Mouse (Mus musculus): ENCODE measurements around the gene Dcdc2b. TPM values are rescaled to one million over a fixed set of nuclear protein-coding genes. Genes with fewer than 3 reads are reported as not detected.

Dcdc2b gene
- polyA plus RNA-seq, 1 experiment from 2014 or later = 3.6 TPM

GRCm38 (mm10) chr4:129618786-129619691, 5.0 kb upstream of the Dcdc2b start, which contains the start of gene Iqcc:
Gene Iqcc, minus strand, starts transcription at chr4:129619099.
- Histone ChIP-seq H3K9me3 (no peaks in the 10 kb centered on the region), H3K4me2 (peak within 1 kb of the TSS; percentile 69), H3K27ac (replicated peaks) (peak within 1 kb of the TSS; percentile 93), H3K4me3 (peak within 1 kb of the TSS; percentile 58), H3K9ac (peak within 1 kb of the TSS; percentile 75), H3K4me1 (replicated peaks) (peaks cover 43% of the 10 kb centered on the region), H3K36me3 (peaks cover 6% of the 10 kb centered on the region), H3K27me3 (no peaks in the 10 kb centered on the region)
- ATAC-seq (ENCODE audit: low FRiP score, low read depth) = peak; percentile 92
- WGBS = 4% methylated on average over 44 of the region's 44 CpGs

- Histone ChIP-seq H3K4me1 (replicated peaks) (peaks cover 40% of the 10 kb centered on the region), H3K36me3 (peaks cover 6% of the 10 kb centered on the region)
- 95% methylated on average over 5 of the region's 5 CpGs for WGBS
Measured at GRCm38 (mm10) chr4:129618031-129618430, 4.0 kb upstream of the Dcdc2b start.

GRCm38 (mm10) chr4:129617121-129617641, 3.1 kb upstream of the Dcdc2b start:
- H3K9me3 ChIP-seq = no peaks in the 10 kb centered on the region
- 99% methylated on average over 7 of the region's 7 CpGs for WGBS
- H3K27ac ChIP-seq (replicated peaks) = no peak overlapping the region
- H3K9ac ChIP-seq = no peak overlapping the region
- no peaks in the 10 kb centered on the region for H3K27me3 ChIP-seq
- ATAC-seq (ENCODE audit: low FRiP score, low read depth) = no peak
- H3K36me3 ChIP-seq = peaks cover 6% of the 10 kb centered on the region
- H3K4me1 ChIP-seq (replicated peaks) = peaks cover 32% of the 10 kb centered on the region
- H3K4me2 ChIP-seq = no peak overlapping the region
- no peak overlapping the region for H3K4me3 ChIP-seq

More at GRCm38 (mm10) chr4:129618031-129618430, 4.0 kb upstream of the Dcdc2b start:
- Histone ChIP-seq H3K4me2 (peak overlapping the region; percentile 69), H3K9me3 (no peaks in the 10 kb centered on the region), H3K9ac (peak overlapping the region; percentile 75), H3K27me3 (no peaks in the 10 kb centered on the region), H3K4me3 (peak overlapping the region; percentile 58), H3K27ac (replicated peaks) (peak overlapping the region; percentile 93)
- ATAC-seq (ENCODE audit: low FRiP score, low read depth) = no peak

- ATAC-seq (ENCODE audit: low FRiP score, low read depth) = no peak
- Histone ChIP-seq H3K9me3 (no peaks in the 10 kb centered on the region), H3K9ac (no peak overlapping the region), H3K27ac (replicated peaks) (no peak overlapping the region), H3K36me3 (peaks cover 6% of the 10 kb centered on the region), H3K4me2 (no peak overlapping the region), H3K4me1 (replicated peaks) (peaks cover 26% of the 10 kb centered on the region), H3K27me3 (no peaks in the 10 kb centered on the region), H3K4me3 (no peak overlapping the region)
- WGBS = 91% methylated on average over 3 of the region's 3 CpGs
Measured at GRCm38 (mm10) chr4:129616631-129617030, 2.6 kb upstream of the Dcdc2b start.

- 89% methylated on average over 9 of the region's 9 CpGs for WGBS
- H3K27ac ChIP-seq (replicated peaks) = no peak overlapping the region
- H3K36me3 ChIP-seq = peaks cover 6% of the 10 kb centered on the region
- peaks cover 18% of the 10 kb centered on the region for H3K4me1 ChIP-seq (replicated peaks)
- H3K27me3 ChIP-seq = no peaks in the 10 kb centered on the region
- H3K9ac ChIP-seq = no peak overlapping the region
- H3K4me2 ChIP-seq = no peak overlapping the region
- no peak for ATAC-seq (ENCODE audit: low FRiP score, low read depth)
- H3K9me3 ChIP-seq = no peaks in the 10 kb centered on the region
- H3K4me3 ChIP-seq = no peak overlapping the region
Measured at GRCm38 (mm10) chr4:129615801-129616290, 1.8 kb upstream of the Dcdc2b start.

GRCm38 (mm10) chr4:129610472-129610871, 3.6 kb downstream of the Dcdc2b start:
- Histone ChIP-seq H3K27ac (replicated peaks) (no peak overlapping the region), H3K4me3 (no peak overlapping the region), H3K27me3 (no peaks in the 10 kb centered on the region), H3K9ac (no peak overlapping the region), H3K4me1 (replicated peaks) (0 out of 2 replicates have a peak, but pooled peaks cover 2% of the 10 kb centered on the region), H3K9me3 (no peaks in the 10 kb centered on the region), H3K4me2 (no peak overlapping the region), H3K36me3 (peaks cover 23% of the 10 kb centered on the region)
- WGBS = 70% methylated on average over 4 of the region's 4 CpGs
- ATAC-seq (ENCODE audit: low FRiP score, low read depth) = no peak

GRCm38 (mm10) chr4:129610026-129610425, 4.0 kb downstream of the Dcdc2b start:
- no peak overlapping the region for H3K4me3 ChIP-seq
- 84% methylated on average over 4 of the region's 4 CpGs for WGBS
- H3K27ac ChIP-seq (replicated peaks) = no peak overlapping the region
- ATAC-seq (ENCODE audit: low FRiP score, low read depth) = no peak
- no peak overlapping the region for H3K4me2 ChIP-seq
- H3K36me3 ChIP-seq = peaks cover 26% of the 10 kb centered on the region
- no peaks in the 10 kb centered on the region for H3K9me3 ChIP-seq
- H3K9ac ChIP-seq = no peak overlapping the region
- no peaks in the 10 kb centered on the region for H3K27me3 ChIP-seq
- 0 out of 2 replicates have a peak, but pooled peaks cover 2% of the 10 kb centered on the region for H3K4me1 ChIP-seq (replicated peaks)

GRCm38 (mm10) chr4:129609139-129609631, 4.9 kb downstream of the Dcdc2b start:
- WGBS = 80% methylated on average over 12 of the region's 12 CpGs
- H3K9me3 ChIP-seq = no peaks in the 10 kb centered on the region
- no peak overlapping the region for H3K4me3 ChIP-seq
- no peaks in the 10 kb centered on the region for H3K27me3 ChIP-seq
- no peak overlapping the region for H3K4me2 ChIP-seq
- no peak overlapping the region for H3K27ac ChIP-seq (replicated peaks)
- 0 out of 2 replicates have a peak, but pooled peaks cover 2% of the 10 kb centered on the region for H3K4me1 ChIP-seq (replicated peaks)
- peaks cover 34% of the 10 kb centered on the region for H3K36me3 ChIP-seq
- H3K9ac ChIP-seq = no peak overlapping the region
- ATAC-seq (ENCODE audit: low FRiP score, low read depth) = peak; percentile 14; the same call in 1 of the 2 replicates

GRCm38 (mm10) chr4:129608426-129609025, 5.5 kb downstream of the Dcdc2b start:
- Histone ChIP-seq H3K4me2 (no peak overlapping the region), H3K36me3 (peaks cover 41% of the 10 kb centered on the region), H3K4me1 (replicated peaks) (0 out of 2 replicates have a peak, but pooled peaks cover 2% of the 10 kb centered on the region), H3K27ac (replicated peaks) (peak overlapping the region; percentile 35; the same call in 1 of the 2 replicates), H3K4me3 (no peak overlapping the region), H3K9me3 (no peaks in the 10 kb centered on the region), H3K9ac (peak overlapping the region; percentile 1; the same call in 1 of the 2 replicates), H3K27me3 (no peaks in the 10 kb centered on the region)
- ATAC-seq (ENCODE audit: low FRiP score, low read depth) = peak; percentile 84
- 38% methylated on average over 7 of the region's 7 CpGs for WGBS

- Histone ChIP-seq H3K9ac (peak within 1 kb of the TSS; percentile 94), H3K4me2 (peak within 1 kb of the TSS; percentile 90), H3K27me3 (no peaks in the 10 kb centered on the region), H3K27ac (replicated peaks) (peak within 1 kb of the TSS; percentile 77), H3K4me3 (peak within 1 kb of the TSS; percentile 91), H3K36me3 (peaks cover 38% of the 10 kb centered on the region), H3K4me1 (replicated peaks) (peaks cover 38% of the 10 kb centered on the region), H3K9me3 (no peaks in the 10 kb centered on the region)
- ATAC-seq (ENCODE audit: low FRiP score, low read depth) = peak; percentile 93
- under 1% methylated on average over 74 of the region's 74 CpGs for WGBS
Measured at GRCm38 (mm10) chr4:129600233-129601158, 13.6 kb downstream of the Dcdc2b start, which contains the start of the genes Eif3i and Tmem234. Gene Eif3i, minus strand, starts transcription at chr4:129600648. Gene Tmem234, plus strand, starts transcription at chr4:129600668.

- Histone ChIP-seq H3K9ac (no peak overlapping the region), H3K4me3 (no peak overlapping the region), H3K4me2 (no peak overlapping the region), H3K27me3 (no peaks in the 10 kb centered on the region), H3K9me3 (no peaks in the 10 kb centered on the region), H3K4me1 (replicated peaks) (0 out of 2 replicates have a peak, but pooled peaks cover 8% of the 10 kb centered on the region), H3K27ac (replicated peaks) (no peak overlapping the region), H3K36me3 (peaks cover 35% of the 10 kb centered on the region)
- ATAC-seq (ENCODE audit: low FRiP score, low read depth) = no peak
- WGBS = 75% methylated on average over 4 of the region's 4 CpGs
Measured at GRCm38 (mm10) chr4:129588865-129589264, 25.2 kb downstream of the Dcdc2b start.

Measured in hindbrain, embryonic 15.5 days (tissue).